Mouse (Mus musculus) intestine, postnatal 0 days (tissue): ENCODE results near the gene Pga5. TPM values are rescaled to one million over a fixed set of nuclear protein-coding genes. Genes with fewer than 3 reads are reported as not detected.

Experiments
- ATAC-seq: fragments of 200-750 bp; cut with Nextera tagmentation; 2 replicates; pipeline ENCODE4 v1.8.0; 2017; ENCODE audit warnings: mild to moderate bottlenecking, moderate TSS enrichment, moderate library complexity
- H3K27ac ChIP-seq: fragments of 300-500 bp; sonication (generic); 2 replicates; pipeline ENCODE4 v1.5.1; 2014; ENCODE audit warnings: mild to moderate bottlenecking, low read depth, low read length, moderate library complexity
- H3K27me3 ChIP-seq: fragments of 300-500 bp; sonication (generic); replicated peaks from 2 replicates; pipeline ENCODE4 v1.6.1; 2014; ENCODE audit warnings: low read length, mixed read lengths; ENCODE audit not compliant: control insufficient read depth, insufficient read depth
- H3K36me3 ChIP-seq: fragments of 300-500 bp; sonication (generic); 2 replicates; pipeline ENCODE4 v1.6.1; 2014; ENCODE audit warnings: mild to moderate bottlenecking, moderate library complexity; ENCODE audit not compliant: control insufficient read depth, insufficient read depth
- H3K4me1 ChIP-seq: fragments of 300-500 bp; sonication (generic); replicated peaks from 2 replicates; pipeline ENCODE4 v1.6.1; 2014; ENCODE audit warnings: antibody characterized with exemption, low read length, mixed read lengths; ENCODE audit not compliant: control insufficient read depth, insufficient read depth
- H3K4me2 ChIP-seq: fragments of 300-500 bp; sonication (generic); replicated peaks from 2 replicates; pipeline ENCODE4 v1.6.1; 2014; ENCODE audit warnings: low read depth, mild to moderate bottlenecking, moderate library complexity
- H3K4me3 ChIP-seq: fragments of 300-500 bp; sonication (generic); 2 replicates; pipeline ENCODE4 v1.5.1; 2014; ENCODE audit warnings: low read depth, low read length
- H3K9ac ChIP-seq: fragments of 300-500 bp; sonication (generic); 2 replicates; pipeline ENCODE4 v1.6.1; 2014; ENCODE audit warnings: mild to moderate bottlenecking, low read depth, low read length
- H3K9me3 ChIP-seq: fragments of 300-500 bp; sonication (generic); 2 replicates; pipeline ENCODE4 v1.6.1; 2016; ENCODE audit warnings: mixed run types; ENCODE audit not compliant: control insufficient read depth
- CTCF ChIP-seq: sonication (generic); IDR thresholded peaks from 2 replicates; pipeline ENCODE4 v1.5.1; 2016; ENCODE audit warnings: low read depth, mild to moderate bottlenecking, control low read depth, antibody characterized with exemption, moderate library complexity
- WGBS: fragments of 180-500 bp; shearing (Covaris S2); extraction: QIAGEN DNeasy Blood & Tissue Kit; methylation state at CpG from one replicate; pipeline ENCODE4 v1.1.7; 2014; 5-methylcytosine and 5-hydroxymethylcytosine counted together
- polyA plus RNA-seq: library from polyadenylated mRNA; unstranded; fragments of >200 nt; fragmentation: Nextera tagmentation; extraction: Ambion mirVana; gene quantifications from 2 replicates; pipeline ENCODE4 v1.2.1, GENCODE M21; 2015

Gene Pga5
- 5.0 and 24.6 TPM in 2 replicates for polyA plus RNA-seq

GRCm38 (mm10) chr19:10677915-10678771, at the start of gene Pga5:
Gene Pga5 (minus strand): TSS chr19:10678071.
- H3K27me3 ChIP-seq, result no peaks in the 10 kb centered on the region
- no peaks in the 10 kb centered on the region for H3K4me1 ChIP-seq
- no peaks in the 10 kb centered on the region for H3K9me3 ChIP-seq
- no peak within 1 kb of the TSS for H3K4me3 ChIP-seq
- H3K36me3 ChIP-seq, result no peaks in the 10 kb centered on the region
- ATAC-seq, result no peak
- no peak within 1 kb of the TSS for H3K27ac ChIP-seq
- H3K4me2 ChIP-seq, result no peak within 1 kb of the TSS
- TF ChIP-seq CTCF, result peak; percentile 94
- WGBS, result 23% methylated on average over 6 of the region's 6 CpGs
- no peak within 1 kb of the TSS for H3K9ac ChIP-seq

DNA sequence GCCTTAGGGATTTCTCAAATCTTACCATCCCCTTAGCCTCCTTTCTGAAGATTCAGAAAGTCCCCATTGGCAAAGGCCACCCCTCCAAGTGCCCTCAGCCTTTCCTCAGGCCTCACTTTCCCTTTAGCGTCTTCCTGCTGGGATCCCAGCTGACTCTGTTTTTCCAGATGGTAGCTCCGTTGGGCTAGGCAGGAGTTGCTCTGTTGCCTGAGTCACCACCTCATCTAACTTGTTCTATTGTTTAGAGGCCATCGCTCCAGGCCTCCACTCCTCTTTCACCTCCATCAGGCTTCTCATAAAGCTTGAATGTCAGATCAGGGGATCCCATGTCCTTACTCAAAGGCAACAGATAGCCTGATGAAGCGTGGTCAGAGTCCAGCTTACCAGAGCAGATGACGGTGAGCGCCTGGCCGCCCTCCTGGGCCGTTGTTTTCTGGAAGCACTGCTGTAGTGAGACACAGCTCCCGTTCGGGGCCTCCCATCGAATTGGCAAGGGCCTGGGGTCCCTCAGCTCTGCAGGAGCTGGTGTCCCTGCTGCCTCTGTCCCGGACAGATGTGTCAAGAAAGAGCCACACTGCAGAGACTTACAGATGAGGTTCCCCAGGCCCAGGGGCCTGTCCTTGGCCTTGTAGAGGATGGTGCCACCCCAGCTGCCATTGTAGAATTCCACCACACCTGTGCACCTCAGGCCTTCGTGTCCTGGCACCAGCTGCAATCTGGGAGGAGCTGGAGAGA, 46.9 kb upstream of the Pga5 start:
- TF ChIP-seq CTCF, result no peak
- Histone ChIP-seq H3K9me3 (no peaks in the 10 kb centered on the region), H3K27ac (no peak overlapping the region), H3K4me2 (no peak overlapping the region), H3K9ac (no peak overlapping the region), H3K4me1 (no peaks in the 10 kb centered on the region), H3K27me3 (no peaks in the 10 kb centered on the region), H3K36me3 (no peaks in the 10 kb centered on the region), H3K4me3 (no peak overlapping the region)
- WGBS, result 79% methylated on average over 13 of the region's 13 CpGs
- ATAC-seq, result no peak

- ATAC-seq, result no peak
- no peak overlapping the region for H3K9ac ChIP-seq
- WGBS, result 25% methylated on average over 5 of the region's 5 CpGs
These were observed 45.8 kb upstream of the Pga5 start for GRCm38 (mm10) chr19:10723649-10724048.

DNA sequence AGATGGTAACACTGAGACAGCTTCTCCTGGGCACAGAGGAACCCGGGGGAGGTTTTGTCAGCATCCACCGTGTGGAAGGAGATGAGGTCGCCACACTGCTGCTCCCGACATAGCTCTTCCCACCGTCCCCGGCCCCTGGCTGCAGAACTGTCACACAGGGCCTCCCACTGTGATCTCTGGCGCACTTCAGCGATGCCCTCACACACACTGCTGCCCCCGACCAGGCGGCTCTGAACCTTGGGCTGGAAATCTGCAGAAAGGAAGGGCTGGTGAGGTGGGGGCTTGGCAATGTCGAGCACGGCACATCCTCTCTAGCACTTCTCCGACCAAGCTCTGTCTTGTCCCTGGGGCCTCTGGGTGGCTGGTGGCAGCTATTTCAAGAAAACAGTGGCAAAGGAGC, 45.2 kb upstream of the Pga5 start:
- Histone ChIP-seq H3K27ac (no peak overlapping the region), H3K36me3 (no peaks in the 10 kb centered on the region), H3K4me3 (no peak overlapping the region), H3K4me1 (no peaks in the 10 kb centered on the region), H3K9ac (no peak overlapping the region), H3K27me3 (no peaks in the 10 kb centered on the region), H3K4me2 (no peak overlapping the region), H3K9me3 (no peaks in the 10 kb centered on the region)
- no peak for ATAC-seq
- TF ChIP-seq CTCF, result no peak
- 24% methylated on average over 13 of the region's 13 CpGs for WGBS

More at GRCm38 (mm10) chr19:10723649-10724048, 45.8 kb upstream of the Pga5 start:
- H3K27ac ChIP-seq, result no peak overlapping the region
- H3K9me3 ChIP-seq, result no peaks in the 10 kb centered on the region
- no peak for TF ChIP-seq CTCF
- H3K36me3 ChIP-seq, result no peaks in the 10 kb centered on the region
- no peak overlapping the region for H3K4me3 ChIP-seq
- H3K4me1 ChIP-seq, result no peaks in the 10 kb centered on the region
- no peaks in the 10 kb centered on the region for H3K27me3 ChIP-seq
- no peak overlapping the region for H3K4me2 ChIP-seq

GRCm38 (mm10) chr19:10721064-10721463, 43.2 kb upstream of the Pga5 start:
- no peaks in the 10 kb centered on the region for H3K27me3 ChIP-seq
- H3K9ac ChIP-seq, result no peak overlapping the region
- H3K4me2 ChIP-seq, result no peak overlapping the region
- TF ChIP-seq CTCF, result no peak
- 53% methylated on average over 5 of the region's 5 CpGs for WGBS
- ATAC-seq, result no peak
- no peak overlapping the region for H3K27ac ChIP-seq
- no peak overlapping the region for H3K4me3 ChIP-seq
- no peaks in the 10 kb centered on the region for H3K9me3 ChIP-seq
- no peaks in the 10 kb centered on the region for H3K36me3 ChIP-seq
- no peaks in the 10 kb centered on the region for H3K4me1 ChIP-seq

DNA sequence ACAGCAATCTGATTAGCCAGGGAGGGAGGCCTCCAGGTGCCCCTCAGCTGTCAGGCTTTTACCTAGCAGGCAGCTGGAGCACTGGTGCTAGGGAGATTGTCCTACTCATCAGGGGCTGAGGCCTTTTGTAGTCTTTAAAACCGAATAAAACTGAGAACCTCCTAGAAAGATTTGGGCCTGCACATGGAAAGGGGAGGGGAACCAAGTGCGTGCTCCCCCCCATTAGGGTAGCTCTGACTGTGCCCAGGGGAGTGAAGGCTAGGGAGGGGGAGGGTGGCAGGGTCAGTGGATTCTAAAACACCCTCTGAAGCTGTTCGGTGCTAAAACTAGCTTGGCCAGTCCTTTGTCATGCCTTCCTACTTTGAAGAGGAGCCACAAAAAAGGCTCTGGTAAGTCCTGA, 42.7 kb upstream of the Pga5 start:
- no peaks in the 10 kb centered on the region for H3K36me3 ChIP-seq
- no peak overlapping the region for H3K4me3 ChIP-seq
- no peaks in the 10 kb centered on the region for H3K27me3 ChIP-seq
- WGBS, result 33% methylated on average over 3 of the region's 3 CpGs
- H3K4me2 ChIP-seq, result no peak overlapping the region
- no peaks in the 10 kb centered on the region for H3K9me3 ChIP-seq
- no peak for ATAC-seq
- no peak for TF ChIP-seq CTCF
- H3K4me1 ChIP-seq, result no peaks in the 10 kb centered on the region
- H3K9ac ChIP-seq, result no peak overlapping the region
- no peak overlapping the region for H3K27ac ChIP-seq
